Mouse (Mus musculus): ENCODE data around the gene Lurap1. TPM values are rescaled to one million over a fixed set of nuclear protein-coding genes. Genes with fewer than 3 reads are reported as not detected.

Gene Lurap1
- polyA plus RNA-seq, 1 experiment from 2014 or later, result 2.2 TPM

Other genes starting within 250 kb of the Lurap1 start
- 1.7 and 2.5 TPM in 2 replicates for gene Dmbx1, start 211.4 kb downstream of the Lurap1 start, polyA plus RNA-seq (2016; fragmentation: Nextera tagmentation; extraction: Ambion mirVana)
- gene Faah, start 133.4 kb downstream of the Lurap1 start, polyA plus RNA-seq (2016; fragmentation: Nextera tagmentation; extraction: Ambion mirVana), result 2.3 and 2.4 TPM in 2 replicates
- gene Nsun4, start 97.5 kb downstream of the Lurap1 start, polyA plus RNA-seq (2016; fragmentation: Nextera tagmentation; extraction: Ambion mirVana), result 18.2 and 18.7 TPM in 2 replicates
- 449 and 463 TPM in 2 replicates for gene Uqcrh, start 76.3 kb downstream of the Lurap1 start, polyA plus RNA-seq (2016; fragmentation: Nextera tagmentation; extraction: Ambion mirVana)
- gene Lrrc41, start 76.1 kb downstream of the Lurap1 start, polyA plus RNA-seq (2016; fragmentation: Nextera tagmentation; extraction: Ambion mirVana), result 76.2 and 76.9 TPM in 2 replicates
- gene Rad54l, start 27.6 kb downstream of the Lurap1 start, polyA plus RNA-seq (2016; fragmentation: Nextera tagmentation; extraction: Ambion mirVana), result 77.2 and 81.1 TPM in 2 replicates
- 57.6 and 61.4 TPM in 2 replicates for gene Pomgnt1, start 27.5 kb downstream of the Lurap1 start, polyA plus RNA-seq (2016; fragmentation: Nextera tagmentation; extraction: Ambion mirVana)
- gene Tspan1, start 16.3 kb upstream of the Lurap1 start, polyA plus RNA-seq (2016; fragmentation: Nextera tagmentation; extraction: Ambion mirVana), result 0.11 and 0.24 TPM in 2 replicates
- gene 1700042G07Rik, start 22.0 kb upstream of the Lurap1 start, polyA plus RNA-seq (2016; fragmentation: Nextera tagmentation; extraction: Ambion mirVana), result not detected in 2 replicates
- not detected in 2 replicates for gene Gm49337, start 22.0 kb upstream of the Lurap1 start, polyA plus RNA-seq (2016; fragmentation: Nextera tagmentation; extraction: Ambion mirVana)
- 43.7 and 45.7 TPM in 2 replicates for gene Pik3r3, start 70.3 kb upstream of the Lurap1 start, polyA plus RNA-seq (2016; fragmentation: Nextera tagmentation; extraction: Ambion mirVana)

Measured in embryonic facial prominence, embryonic 10.5 days (tissue).